Mouse (Mus musculus) thymus, postnatal 10 days (tissue): ENCODE results near the gene Tff3.

Experiments
- DNase-seq, 2 experiments: peaks; one replicate each; pipeline ENCODE4 v3.0.0; 2021; ENCODE audit warnings: low spot score in 2 of 2

The Tff3 gene

GRCm38 (mm10) chr17:31121975-31122374 is 7.5 kb downstream of the Tff3 start:
- DNase-seq, result peak; percentile 35 to 81

- peak; percentile 68 to 90 for DNase-seq
Measured at GRCm38 (mm10) chr17:31119429-31119828, 10.0 kb downstream of the Tff3 start.

DNA sequence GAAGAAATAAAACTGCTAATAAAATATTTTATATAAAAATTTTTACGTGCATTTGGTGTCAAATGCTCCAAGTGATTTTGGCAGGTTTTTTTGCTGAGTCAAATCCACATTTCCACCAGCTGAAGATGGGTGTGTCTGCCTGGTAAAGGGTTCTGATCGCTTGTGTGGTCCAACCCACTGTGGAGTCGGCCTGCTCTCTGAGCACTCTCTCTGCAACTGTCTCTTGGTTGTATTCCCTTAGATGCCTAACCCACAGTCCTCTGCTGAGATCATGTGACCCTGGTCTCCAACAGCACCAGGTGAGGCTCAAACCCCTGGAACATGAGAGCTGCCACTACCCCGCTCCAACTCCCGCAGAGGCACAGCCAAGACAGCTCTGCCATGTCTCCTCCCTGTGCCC is 11.5 kb downstream of the Tff3 start:
- DNase-seq, result no peak

DNA sequence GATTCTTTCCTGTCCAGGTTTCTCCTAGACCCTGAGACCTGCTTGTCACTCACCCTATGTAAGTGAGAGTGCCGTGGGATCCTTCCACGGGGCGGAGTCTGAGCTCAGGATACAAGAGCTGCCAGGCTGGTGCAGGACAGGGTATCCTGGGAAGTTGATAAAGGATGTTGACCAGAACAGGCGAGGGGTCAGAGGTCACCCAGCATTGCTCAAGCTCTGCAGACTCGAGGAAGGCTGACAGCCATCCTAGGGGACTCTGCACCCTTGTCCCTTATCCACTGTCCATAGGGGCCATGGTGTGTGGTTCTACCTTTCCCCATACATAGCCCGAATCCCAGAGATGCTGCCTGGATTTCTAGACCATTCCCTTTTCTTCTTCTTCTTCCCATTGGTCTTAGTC is 13.4 kb downstream of the Tff3 start:
- no peak for DNase-seq

GRCm38 (mm10) chr17:31113191-31113856 is 16.1 kb downstream of the Tff3 start:
- DNase-seq, result no peak

GRCm38 (mm10) chr17:31108388-31108787 is 21.1 kb downstream of the Tff3 start:
- no peak for DNase-seq

DNA sequence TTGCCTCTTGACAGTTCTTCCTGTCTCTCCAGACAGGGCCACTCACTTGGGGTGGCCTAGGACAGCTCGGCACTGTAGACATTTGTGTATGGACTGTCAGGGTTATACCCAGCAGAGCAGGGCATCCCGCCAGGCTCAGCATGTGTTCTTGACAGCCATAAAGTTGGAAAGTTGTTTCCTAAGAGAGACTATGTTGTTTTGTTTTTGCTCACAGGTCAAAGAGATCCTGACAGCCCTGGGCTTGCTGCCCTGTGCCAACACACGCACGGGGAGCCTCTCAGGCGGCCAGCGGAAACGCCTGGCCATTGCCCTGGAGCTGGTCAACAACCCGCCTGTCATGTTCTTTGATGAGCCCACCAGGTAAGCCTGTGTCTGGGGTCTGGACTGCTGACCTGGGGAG is 25.6 kb downstream of the Tff3 start:
- DNase-seq, result no peak

DNA sequence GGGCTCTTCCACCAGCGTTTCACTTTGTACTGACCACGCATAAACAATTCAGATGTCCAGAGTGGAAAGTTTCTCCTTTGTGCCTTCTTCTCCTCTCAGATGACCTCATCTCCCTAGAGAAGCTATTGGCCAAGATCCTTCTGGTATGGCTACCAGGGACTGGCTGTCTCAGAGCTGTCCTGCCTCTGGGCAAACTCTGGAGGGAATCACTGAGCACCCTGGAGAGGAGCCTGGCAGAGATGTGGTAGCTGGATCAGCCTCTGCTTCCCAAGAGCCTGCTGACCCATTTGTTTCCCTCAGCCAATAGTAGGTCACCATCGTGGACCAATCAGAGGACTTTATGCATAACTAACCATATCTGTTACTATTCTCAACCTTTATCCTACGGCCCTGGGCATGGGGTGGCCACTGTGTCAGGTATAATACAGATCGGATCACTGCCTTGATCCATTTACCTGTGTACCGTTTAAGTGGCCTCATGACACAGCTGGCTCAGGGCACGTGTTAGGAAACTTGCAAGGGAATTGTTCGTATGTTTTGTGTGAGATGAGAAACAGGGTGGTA is 26.4 kb downstream of the Tff3 start:
- no peak for DNase-seq

GRCm38 (mm10) chr17:31098788-31099187 is 30.7 kb downstream of the Tff3 start:
- DNase-seq, result no peak

GRCm38 (mm10) chr17:31096893-31097292 is 32.6 kb downstream of the Tff3 start:
- no peak for DNase-seq

GRCm38 (mm10) chr17:31095570-31095969 is 33.9 kb downstream of the Tff3 start:
- no peak for DNase-seq

DNA sequence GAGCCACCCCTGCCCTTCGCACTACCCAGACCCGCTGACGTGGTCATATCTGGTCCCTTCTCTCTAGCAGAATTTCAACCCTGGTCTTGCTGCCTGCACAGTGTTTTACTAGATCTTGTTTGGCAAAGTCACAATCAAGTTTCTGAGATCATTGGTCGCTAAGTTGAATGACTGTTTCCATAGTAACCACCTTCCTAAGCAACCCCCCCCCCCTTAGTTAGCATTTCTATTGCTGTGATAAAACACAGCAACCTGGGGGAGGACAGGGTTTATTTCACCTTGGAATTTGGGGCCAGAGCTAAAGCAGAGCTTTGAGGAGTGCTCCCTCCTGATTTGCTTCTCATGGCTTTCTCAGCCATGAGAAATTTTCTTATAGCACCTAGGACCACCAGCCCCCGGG is 34.7 kb downstream of the Tff3 start:
- no peak for DNase-seq

- no peak for DNase-seq
Measured at GRCm38 (mm10) chr17:31091023-31091735, 38.3 kb downstream of the Tff3 start.

DNA sequence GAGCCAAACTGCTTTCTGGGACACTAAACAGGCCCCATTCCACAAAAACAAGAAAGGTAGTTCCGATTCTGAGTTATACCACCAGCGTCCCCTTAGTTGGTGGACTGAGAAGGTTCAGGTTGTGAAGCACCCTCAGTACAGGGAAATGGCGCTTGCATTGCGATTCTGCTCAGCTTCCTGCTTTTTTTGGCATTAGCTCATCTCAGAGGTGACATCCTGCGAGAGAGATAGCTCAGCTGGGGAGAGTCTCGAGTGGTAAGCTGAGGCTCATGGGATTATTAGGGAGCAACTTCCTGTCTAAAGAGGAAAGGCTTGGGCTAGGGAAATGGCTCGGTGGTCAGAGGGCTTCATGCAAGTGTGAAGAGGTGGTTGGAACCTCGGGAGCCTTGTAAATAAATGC is 39.6 kb downstream of the Tff3 start:
- no peak for DNase-seq

DNA sequence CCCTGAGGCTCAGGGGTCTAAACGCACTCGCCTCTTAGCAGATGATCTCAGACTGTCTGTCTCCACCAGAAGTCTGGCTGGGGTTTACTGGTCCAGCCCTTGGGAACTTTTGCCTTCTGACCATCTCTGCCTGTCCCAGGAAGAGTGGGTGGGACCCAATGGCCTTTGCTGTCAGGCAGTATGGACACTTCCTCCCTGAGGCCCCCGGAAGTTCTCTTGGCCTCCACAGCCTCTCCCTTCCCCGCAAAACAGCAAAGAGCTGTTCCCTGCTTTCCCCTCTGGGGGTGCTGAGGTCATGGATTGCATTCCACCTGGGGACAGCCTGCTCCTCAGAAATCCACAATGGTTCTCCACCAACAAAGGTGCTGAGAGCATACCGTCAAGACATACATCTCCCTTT is 40.7 kb downstream of the Tff3 start:
- no peak for DNase-seq

GRCm38 (mm10) chr17:31086196-31086595 is 43.2 kb downstream of the Tff3 start:
- no peak for DNase-seq

DNA sequence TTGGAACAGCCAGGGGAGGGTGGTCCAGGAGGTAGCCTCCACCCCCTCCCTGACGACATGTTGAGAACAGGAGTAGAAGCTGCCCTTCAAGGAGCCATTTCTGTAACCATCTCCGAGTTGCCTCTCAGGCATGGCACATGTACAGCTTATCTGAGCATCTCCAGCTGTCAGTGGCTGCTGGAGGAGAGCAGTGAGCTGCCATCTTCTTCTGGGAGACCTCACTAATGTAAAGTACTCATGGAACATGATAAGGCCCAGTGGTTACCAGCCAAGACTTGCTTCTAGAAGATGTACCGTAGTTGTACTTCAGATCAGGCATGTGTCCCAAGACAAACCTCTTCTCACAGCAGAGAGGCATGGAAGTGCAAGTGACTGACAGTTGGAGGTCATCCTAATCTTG is 43.9 kb downstream of the Tff3 start:
- DNase-seq, result no peak

DNA sequence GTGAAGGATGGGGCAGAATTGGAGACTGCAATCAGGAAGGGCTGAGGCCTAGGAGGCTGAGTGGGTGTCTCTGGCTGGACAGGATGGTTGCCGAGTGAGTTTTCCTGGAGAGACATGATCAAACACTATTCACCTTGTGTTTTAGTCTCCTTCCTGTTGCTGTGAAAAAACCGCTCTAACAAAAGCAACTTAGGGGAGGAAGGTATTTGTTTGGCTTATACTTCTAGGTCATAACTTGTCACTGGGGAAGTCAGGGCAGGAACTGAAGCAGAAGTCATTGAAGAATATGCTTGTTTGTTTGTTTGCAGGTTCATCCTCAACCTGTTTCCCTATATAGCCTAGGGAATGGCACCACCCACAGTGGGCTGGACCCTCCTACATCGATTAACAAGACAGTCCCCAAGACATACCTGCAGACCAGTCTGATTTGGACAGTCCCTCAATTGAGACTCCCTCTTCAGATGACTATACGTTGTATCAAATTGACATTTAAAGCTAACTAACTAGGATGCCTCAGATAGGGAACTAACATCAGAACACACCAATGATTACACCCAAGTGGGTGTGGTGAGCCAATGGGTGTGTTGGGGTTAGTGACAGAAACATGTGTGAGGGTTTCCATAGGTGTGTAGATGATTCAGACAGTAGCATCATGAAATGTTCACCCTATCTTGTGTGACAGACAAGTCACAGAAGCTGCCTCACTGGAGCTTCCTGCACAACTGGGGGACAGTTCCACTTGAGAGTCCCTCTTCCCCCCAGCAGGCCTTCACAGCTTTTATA is 47.0 kb downstream of the Tff3 start:
- DNase-seq, result no peak

GRCm38 (mm10) chr17:31079078-31079840 is 50.2 kb downstream of the Tff3 start:
- no peak for DNase-seq

DNA sequence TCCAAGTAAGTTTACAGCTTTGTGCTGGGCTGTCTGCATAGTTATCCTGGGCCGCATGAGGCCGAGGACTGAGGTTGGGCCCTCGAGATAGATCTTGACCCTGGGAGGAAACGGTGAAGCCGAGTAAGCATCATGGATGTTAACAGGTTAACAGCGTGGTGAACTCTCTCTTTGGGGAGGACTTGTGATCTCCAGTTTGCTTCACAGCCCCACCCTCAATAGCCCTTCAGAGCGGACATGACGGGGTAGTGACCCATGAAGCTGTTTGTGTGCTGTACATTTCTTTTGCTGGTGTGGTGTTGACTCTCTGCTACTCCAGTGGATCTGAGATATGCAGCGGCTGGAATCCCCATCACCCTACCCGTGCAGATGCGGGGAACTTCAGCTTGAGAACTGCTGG is 50.9 kb downstream of the Tff3 start:
- no peak for DNase-seq

- peak; percentile 50 to 67 for DNase-seq
Measured at GRCm38 (mm10) chr17:31077561-31077960, 51.9 kb downstream of the Tff3 start.

DNA sequence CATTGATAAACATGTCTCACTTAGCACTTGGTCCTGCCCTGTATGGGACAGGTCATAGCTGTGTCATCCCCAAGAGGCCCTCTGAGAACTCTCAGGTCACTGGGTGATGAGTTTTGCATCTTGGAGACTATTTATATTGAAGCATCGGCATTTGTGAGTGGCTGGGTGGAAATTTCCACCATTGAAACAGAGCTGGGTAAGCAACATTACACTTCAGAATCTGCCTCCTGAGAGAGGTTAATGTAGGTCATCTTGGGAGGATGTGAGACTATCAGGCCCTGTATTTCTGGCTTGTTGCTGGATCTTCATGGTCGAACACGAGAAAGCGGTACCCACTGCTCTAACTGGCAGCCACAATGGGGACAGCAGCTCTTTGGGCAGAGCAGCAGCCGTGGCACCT is 54.0 kb downstream of the Tff3 start:
- DNase-seq, result no peak
